Mouse (Mus musculus) small intestine, adult 2 months (tissue): ENCODE measurements around the gene Rwdd3. TPM values are rescaled to one million over a fixed set of nuclear protein-coding genes. Genes with fewer than 3 reads are reported as not detected.

ENCODE experiments used
- H3K27ac ChIP-seq: fragments of 200-500 bp; 2 replicates; pipeline ENCODE4 v1.5.1; 2012; ENCODE audit warnings: low read depth, low read length, control low read depth, inconsistent platforms; ENCODE audit not compliant: insufficient read depth
- H3K27me3 ChIP-seq: fragments of 200-500 bp; 2 replicates; pipeline ENCODE4 v1.6.1; 2012; ENCODE audit warnings: mild to moderate bottlenecking, moderate library complexity, low read length, inconsistent platforms; ENCODE audit not compliant: control insufficient read depth, insufficient read depth
- H3K36me3 ChIP-seq: fragments of 200-500 bp; 2 replicates; pipeline ENCODE4 v1.6.1; 2012; ENCODE audit warnings: mild to moderate bottlenecking, low read length, control low read depth, inconsistent platforms; ENCODE audit not compliant: control insufficient read depth, insufficient read depth
- H3K4me1 ChIP-seq: fragments of 200-500 bp; 2 replicates; pipeline ENCODE4 v1.6.1; 2012; ENCODE audit warnings: low read length, inconsistent platforms, mixed read lengths; ENCODE audit not compliant: control insufficient read depth, insufficient read depth, insufficient read length
- H3K4me3 ChIP-seq: fragments of 200-500 bp; 2 replicates; pipeline ENCODE4 v1.5.1; 2012; ENCODE audit warnings: low read depth, mild to moderate bottlenecking, control low read depth, inconsistent platforms, low read length, moderate library complexity
- CTCF ChIP-seq: fragments of 200-500 bp; IDR thresholded peaks from 2 replicates; pipeline ENCODE4 v1.5.1; 2012; ENCODE audit warnings: low read depth, mild to moderate bottlenecking, control low read depth, inconsistent platforms, low read length, moderate library complexity, mixed read lengths; ENCODE audit not compliant: insufficient replicate concordance, insufficient read length; ENCODE audit errors: extremely low read depth
- POLR2A ChIP-seq: fragments of 200-500 bp; IDR thresholded peaks from 2 replicates; pipeline ENCODE4 v1.6.1; 2012; ENCODE audit warnings: low read depth, mild to moderate bottlenecking, control low read depth, inconsistent platforms, low read length, moderate library complexity
- whole genome bisulfite sequencing: fragments of 180-500 bp; shearing (Covaris S2); methylation state at CpG from one replicate; pipeline ENCODE4 v1.1.7; 2018; 5-methylcytosine and 5-hydroxymethylcytosine counted together
- polyA plus RNA-seq: library from polyadenylated mRNA; depleted of rRNA; stranded (reverse); fragments of >200 nt; gene quantifications from 2 replicates; pipeline ENCODE4 v1.2.3, GENCODE M21; 2012

Gene Rwdd3
- polyA plus RNA-seq, 1 experiment: 0.56 TPM

GRCm38 (mm10) chr3:121201012-121201747 lies 29.7 kb upstream of the Rwdd3 start:
- no peaks in the 10 kb centered on the region for H3K27me3 ChIP-seq
- peaks cover 6% of the 10 kb centered on the region; the same call in 1 of the 2 replicates for H3K4me1 ChIP-seq
- no peak overlapping the region for H3K27ac ChIP-seq
- 0 out of 2 replicates have a peak, but pooled peaks cover 1% of the 10 kb centered on the region for H3K36me3 ChIP-seq
- TF ChIP-seq POLR2A (no peak), CTCF (no peak)
- 38% methylated on average over 11 of the region's 11 CpGs for WGBS
- H3K4me3 ChIP-seq: no peak overlapping the region

- Histone ChIP-seq H3K4me3 (no peak overlapping the region), H3K4me1 (peaks cover 3% of the 10 kb centered on the region; the same call in 1 of the 2 replicates), H3K27me3 (no peaks in the 10 kb centered on the region), H3K36me3 (no peaks in the 10 kb centered on the region), H3K27ac (no peak overlapping the region)
- TF ChIP-seq POLR2A: no peak
- 57% methylated on average over 2 of the region's 2 CpGs for WGBS
Measured at GRCm38 (mm10) chr3:121189199-121189598, 17.7 kb upstream of the Rwdd3 start.

- WGBS: 79% methylated on average over 7 of the region's 7 CpGs
- no peaks in the 10 kb centered on the region for H3K27me3 ChIP-seq
- H3K27ac ChIP-seq: no peak overlapping the region
- H3K36me3 ChIP-seq: no peaks in the 10 kb centered on the region
- TF ChIP-seq CTCF (no peak), POLR2A (no peak)
- no peak overlapping the region for H3K4me3 ChIP-seq
- peaks cover 3% of the 10 kb centered on the region; the same call in 1 of the 2 replicates for H3K4me1 ChIP-seq
Measured at GRCm38 (mm10) chr3:121187510-121187909, 16.0 kb upstream of the Rwdd3 start.

GRCm38 (mm10) chr3:121186925-121187324 lies 15.4 kb upstream of the Rwdd3 start:
- 39% methylated on average over 3 of the region's 3 CpGs for WGBS
- H3K4me3 ChIP-seq: no peak overlapping the region
- H3K27ac ChIP-seq: no peak overlapping the region
- peaks cover 3% of the 10 kb centered on the region; the same call in 1 of the 2 replicates for H3K4me1 ChIP-seq
- H3K36me3 ChIP-seq: no peaks in the 10 kb centered on the region
- no peaks in the 10 kb centered on the region for H3K27me3 ChIP-seq
- no peak for TF ChIP-seq POLR2A
- TF ChIP-seq CTCF: no peak

- Histone ChIP-seq H3K36me3 (no peaks in the 10 kb centered on the region), H3K4me3 (no peak overlapping the region), H3K27me3 (no peaks in the 10 kb centered on the region), H3K27ac (no peak overlapping the region), H3K4me1 (peaks cover 3% of the 10 kb centered on the region; the same call in 1 of the 2 replicates)
- 28% methylated on average over 3 of the region's 3 CpGs for WGBS
- TF ChIP-seq CTCF (no peak), POLR2A (no peak)
Measured at GRCm38 (mm10) chr3:121185197-121185596, 13.7 kb upstream of the Rwdd3 start.

- no peaks in the 10 kb centered on the region for H3K36me3 ChIP-seq
- no peaks in the 10 kb centered on the region; the same call in 1 of the 2 replicates for H3K4me1 ChIP-seq
- H3K27ac ChIP-seq: no peak overlapping the region
- no peak overlapping the region for H3K4me3 ChIP-seq
- TF ChIP-seq CTCF (no peak), POLR2A (no peak)
- 89% methylated on average over 1 of the region's 1 CpGs for WGBS
- no peaks in the 10 kb centered on the region for H3K27me3 ChIP-seq
Measured at GRCm38 (mm10) chr3:121176011-121176410, 4.5 kb upstream of the Rwdd3 start.

GRCm38 (mm10) chr3:121174248-121174945 lies 2.9 kb upstream of the Rwdd3 start:
- Histone ChIP-seq H3K27ac (no peak overlapping the region), H3K4me3 (no peak overlapping the region), H3K27me3 (no peaks in the 10 kb centered on the region), H3K4me1 (no peaks in the 10 kb centered on the region; the same call in 1 of the 2 replicates), H3K36me3 (no peaks in the 10 kb centered on the region)
- WGBS: 39% methylated on average over 9 of the region's 9 CpGs
- no peak for TF ChIP-seq CTCF
- no peak for TF ChIP-seq POLR2A
